Mouse (Mus musculus) hindbrain, embryonic 14.5 days (tissue): ENCODE measurements around the gene Tescl. TPM values are rescaled to one million over a fixed set of nuclear protein-coding genes. Genes with fewer than 3 reads are reported as not detected.
A peak's percentile ranks its signal among the peaks of the same experiment; 100 is the strongest.

ENCODE experiments used
- ATAC-seq: fragments of 200-750 bp; cut with Nextera tagmentation; 2 replicates; pipeline ENCODE4 v1.8.0; 2017; ENCODE audit warnings: moderate number of reproducible peaks, mild to moderate bottlenecking, moderate TSS enrichment, moderate library complexity; ENCODE audit not compliant: low FRiP score
- DNase-seq: peaks from one replicate; pipeline ENCODE4 v3.0.0-alpha.2; 2015; ENCODE audit warnings: low spot score
- H3K27ac ChIP-seq: fragments of 300-500 bp; sonication (generic); 2 replicates; pipeline ENCODE4 v1.5.1; 2014; ENCODE audit warnings: mild to moderate bottlenecking, moderate library complexity
- H3K27me3 ChIP-seq: fragments of 300-500 bp; sonication (generic); 2 replicates; pipeline ENCODE4 v1.6.1; 2014; ENCODE audit warnings: mild to moderate bottlenecking, low read length, mixed read lengths; ENCODE audit not compliant: control insufficient read depth, insufficient read depth
- H3K36me3 ChIP-seq: fragments of 300-500 bp; sonication (generic); replicated peaks from 2 replicates; pipeline ENCODE4 v1.6.1; 2014; ENCODE audit not compliant: control insufficient read depth, insufficient read depth
- H3K4me1 ChIP-seq: fragments of 300-500 bp; sonication (generic); replicated peaks from 2 replicates; pipeline ENCODE4 v1.6.1; 2014; ENCODE audit warnings: antibody characterized with exemption, low read length, mixed read lengths; ENCODE audit not compliant: control insufficient read depth, insufficient read depth
- H3K4me2 ChIP-seq: fragments of 300-500 bp; sonication (generic); replicated peaks from 2 replicates; pipeline ENCODE4 v1.6.1; 2014; ENCODE audit warnings: mild to moderate bottlenecking, moderate library complexity
- H3K4me3 ChIP-seq: fragments of 300-500 bp; sonication (generic); replicated peaks from 2 replicates; pipeline ENCODE4 v1.5.1; 2014; ENCODE audit warnings: mild to moderate bottlenecking, low read length
- H3K9ac ChIP-seq: fragments of 300-500 bp; sonication (generic); 2 replicates; pipeline ENCODE4 v1.6.1; 2014
- H3K9me3 ChIP-seq: fragments of 300-500 bp; sonication (generic); 2 replicates; pipeline ENCODE4 v1.6.1; 2016; ENCODE audit warnings: low read length; ENCODE audit not compliant: control insufficient read depth
- WGBS: fragments of 180-500 bp; shearing (Covaris S2); extraction: QIAGEN DNeasy Blood & Tissue Kit; methylation state at CpG from one replicate; pipeline ENCODE4 v1.1.7; 2014; 5-methylcytosine and 5-hydroxymethylcytosine counted together
- polyA plus RNA-seq: library from polyadenylated mRNA; unstranded; fragments of >200 nt; fragmentation: Nextera tagmentation; extraction: Ambion mirVana; gene quantifications from 2 replicates; pipeline ENCODE4 v1.2.1, GENCODE M21; 2014

Tescl gene
- polyA plus RNA-seq, 1 experiment from 2014 or later, result 0.31 TPM

- no peak for DNase-seq
- Histone ChIP-seq H3K4me1 (no peaks in the 10 kb centered on the region), H3K36me3 (no peaks in the 10 kb centered on the region), H3K9ac (no peak overlapping the region), H3K4me3 (no peak overlapping the region), H3K9me3 (no peaks in the 10 kb centered on the region), H3K27me3 (no peaks in the 10 kb centered on the region), H3K4me2 (no peak overlapping the region), H3K27ac (no peak overlapping the region)
- 0 out of 2 replicates have a peak, but pooled peaks have one; percentile 39 for ATAC-seq
- 81% methylated on average over 5 of the region's 5 CpGs for WGBS
Measured at GRCm38 (mm10) chr7:24365258-24366014, 31.7 kb upstream of the Tescl start.

- H3K9me3 ChIP-seq, result no peaks in the 10 kb centered on the region
- ATAC-seq, result peak; percentile 80; the same call in 1 of the 2 replicates
- no peak overlapping the region for H3K27ac ChIP-seq
- H3K36me3 ChIP-seq, result no peaks in the 10 kb centered on the region
- DNase-seq, result peak; percentile 95
- H3K4me2 ChIP-seq, result no peak overlapping the region
- WGBS, result 26% methylated on average over 10 of the region's 10 CpGs
- no peak overlapping the region for H3K4me3 ChIP-seq
- no peaks in the 10 kb centered on the region for H3K4me1 ChIP-seq
- no peak overlapping the region for H3K9ac ChIP-seq
- no peaks in the 10 kb centered on the region for H3K27me3 ChIP-seq
Measured at GRCm38 (mm10) chr7:24364827-24365226, 31.1 kb upstream of the Tescl start.

GRCm38 (mm10) chr7:24363228-24363627, 29.5 kb upstream of the Tescl start:
- DNase-seq (no peak), ATAC-seq (no peak)
- H3K4me3 ChIP-seq, result no peak overlapping the region
- no peaks in the 10 kb centered on the region for H3K36me3 ChIP-seq
- no peak overlapping the region for H3K9ac ChIP-seq
- H3K4me2 ChIP-seq, result no peak overlapping the region
- no peak overlapping the region for H3K27ac ChIP-seq
- no peaks in the 10 kb centered on the region for H3K4me1 ChIP-seq
- H3K9me3 ChIP-seq, result no peaks in the 10 kb centered on the region
- no peaks in the 10 kb centered on the region for H3K27me3 ChIP-seq
- 18% methylated on average over 7 of the region's 7 CpGs for WGBS

- H3K27ac ChIP-seq, result no peak overlapping the region
- no peaks in the 10 kb centered on the region for H3K36me3 ChIP-seq
- H3K9ac ChIP-seq, result no peak overlapping the region
- H3K4me2 ChIP-seq, result no peak overlapping the region
- H3K4me3 ChIP-seq, result no peak overlapping the region
- DNase-seq (no peak), ATAC-seq (no peak)
- no peaks in the 10 kb centered on the region for H3K9me3 ChIP-seq
- H3K27me3 ChIP-seq, result no peaks in the 10 kb centered on the region
- 69% methylated on average over 4 of the region's 4 CpGs for WGBS
- H3K4me1 ChIP-seq, result no peaks in the 10 kb centered on the region
Measured at GRCm38 (mm10) chr7:24361001-24361400, 27.3 kb upstream of the Tescl start.

GRCm38 (mm10) chr7:24359269-24359668, 25.5 kb upstream of the Tescl start:
- H3K27ac ChIP-seq, result no peak overlapping the region
- H3K9me3 ChIP-seq, result no peaks in the 10 kb centered on the region
- WGBS, result 26% methylated on average over 9 of the region's 9 CpGs
- no peak overlapping the region for H3K4me2 ChIP-seq
- DNase-seq (peak; percentile 36), ATAC-seq (no peak)
- no peak overlapping the region for H3K9ac ChIP-seq
- no peak overlapping the region for H3K4me3 ChIP-seq
- no peaks in the 10 kb centered on the region for H3K36me3 ChIP-seq
- H3K27me3 ChIP-seq, result no peaks in the 10 kb centered on the region
- no peaks in the 10 kb centered on the region for H3K4me1 ChIP-seq

- Histone ChIP-seq H3K9me3 (no peaks in the 10 kb centered on the region), H3K27me3 (no peaks in the 10 kb centered on the region; the same call in 1 of the 2 replicates), H3K4me2 (no peak overlapping the region), H3K9ac (no peak overlapping the region), H3K4me1 (no peaks in the 10 kb centered on the region), H3K4me3 (no peak overlapping the region), H3K27ac (no peak overlapping the region), H3K36me3 (no peaks in the 10 kb centered on the region)
- ATAC-seq (no peak), DNase-seq (no peak)
- 52% methylated on average over 4 of the region's 4 CpGs for WGBS
Measured at GRCm38 (mm10) chr7:24357899-24358298, 24.2 kb upstream of the Tescl start.

GRCm38 (mm10) chr7:24356081-24356480, 22.3 kb upstream of the Tescl start:
- Histone ChIP-seq H3K27ac (no peak overlapping the region), H3K36me3 (no peaks in the 10 kb centered on the region), H3K4me2 (no peak overlapping the region), H3K4me3 (no peak overlapping the region), H3K27me3 (no peaks in the 10 kb centered on the region; the same call in 1 of the 2 replicates), H3K4me1 (no peaks in the 10 kb centered on the region), H3K9ac (no peak overlapping the region), H3K9me3 (no peaks in the 10 kb centered on the region)
- DNase-seq, result no peak
- ATAC-seq, result no peak
- WGBS, result 86% methylated on average over 10 of the region's 10 CpGs

GRCm38 (mm10) chr7:24355646-24356045, 21.9 kb upstream of the Tescl start:
- no peak for ATAC-seq
- no peak overlapping the region for H3K27ac ChIP-seq
- H3K36me3 ChIP-seq, result no peaks in the 10 kb centered on the region
- WGBS, result 90% methylated on average over 6 of the region's 6 CpGs
- DNase-seq, result no peak
- no peak overlapping the region for H3K4me2 ChIP-seq
- no peaks in the 10 kb centered on the region for H3K9me3 ChIP-seq
- H3K4me1 ChIP-seq, result no peaks in the 10 kb centered on the region
- no peak overlapping the region for H3K9ac ChIP-seq
- no peaks in the 10 kb centered on the region; the same call in 1 of the 2 replicates for H3K27me3 ChIP-seq
- no peak overlapping the region for H3K4me3 ChIP-seq

GRCm38 (mm10) chr7:24348896-24349295, 15.2 kb upstream of the Tescl start, which contains the start of gene Lypd5:
Gene Lypd5 (plus strand): TSS chr7:24349196.
- WGBS, result 43% methylated on average over 6 of the region's 6 CpGs
- DNase-seq (no peak), ATAC-seq (no peak)
- no peaks in the 10 kb centered on the region for H3K9me3 ChIP-seq
- H3K4me1 ChIP-seq, result no peaks in the 10 kb centered on the region
- no peak within 1 kb of the TSS for H3K4me2 ChIP-seq
- no peaks in the 10 kb centered on the region; the same call in 1 of the 2 replicates for H3K27me3 ChIP-seq
- H3K27ac ChIP-seq, result no peak within 1 kb of the TSS
- H3K36me3 ChIP-seq, result no peaks in the 10 kb centered on the region
- no peak within 1 kb of the TSS for H3K9ac ChIP-seq
- no peak within 1 kb of the TSS for H3K4me3 ChIP-seq
